Mouse (Mus musculus): ENCODE results near the gene Lmln.
"Not testable (repeated sequence)": the region's sequence is repeated elsewhere in the genome, so short reads cannot be mapped to it uniquely, and the experiment has no call there.

Gene Lmln

GRCm38 (mm10) chr16:33062024-33062681, at the start of gene Lmln:
Lmln (plus strand) TSS chr16:33062521.
- peak; percentile 86 for DNase-seq (ENCODE audit: low read depth, low spot score)

- no peak for DNase-seq (ENCODE audit: low read depth, low spot score)
Measured at GRCm38 (mm10) chr16:33013801-33014200, 48.5 kb upstream of the Lmln start.

GRCm38 (mm10) chr16:33014921-33015320, 47.4 kb upstream of the Lmln start:
- DNase-seq (ENCODE audit: low read depth, low spot score), result no peak

GRCm38 (mm10) chr16:33015396-33015907, 46.9 kb upstream of the Lmln start:
- no peak for DNase-seq (ENCODE audit: low read depth, low spot score)

- no peak for DNase-seq (ENCODE audit: low read depth, low spot score)
Measured at GRCm38 (mm10) chr16:33015986-33016385, 46.3 kb upstream of the Lmln start.

GRCm38 (mm10) chr16:33017677-33018349, 44.5 kb upstream of the Lmln start:
- DNase-seq (ENCODE audit: low read depth, low spot score), result peak; percentile 44

GRCm38 (mm10) chr16:33019117-33019770, 43.1 kb upstream of the Lmln start:
- DNase-seq (ENCODE audit: low read depth, low spot score), result no peak

GRCm38 (mm10) chr16:33021381-33021780, 40.9 kb upstream of the Lmln start:
- DNase-seq (ENCODE audit: low read depth, low spot score), result no peak

- DNase-seq (ENCODE audit: low read depth, low spot score), result no peak
Measured at GRCm38 (mm10) chr16:33023750-33024149, 38.6 kb upstream of the Lmln start.

- no peak for DNase-seq (ENCODE audit: low read depth, low spot score)
Measured at GRCm38 (mm10) chr16:33024456-33025104, 37.7 kb upstream of the Lmln start.

- DNase-seq (ENCODE audit: low read depth, low spot score), result no peak
Measured at GRCm38 (mm10) chr16:33026357-33026756, 36.0 kb upstream of the Lmln start.

GRCm38 (mm10) chr16:33036006-33036405, 26.3 kb upstream of the Lmln start:
- DNase-seq (ENCODE audit: low read depth, low spot score), result no peak

- no peak for DNase-seq (ENCODE audit: low read depth, low spot score)
Measured at GRCm38 (mm10) chr16:33042682-33043081, 19.6 kb upstream of the Lmln start.

- DNase-seq (ENCODE audit: low read depth, low spot score), result no peak
Measured at GRCm38 (mm10) chr16:33043268-33043667, 19.1 kb upstream of the Lmln start.

GRCm38 (mm10) chr16:33048004-33048403, 14.3 kb upstream of the Lmln start:
- DNase-seq (ENCODE audit: low read depth, low spot score), result no peak

GRCm38 (mm10) chr16:33048686-33049085, 13.6 kb upstream of the Lmln start:
- DNase-seq (ENCODE audit: low read depth, low spot score), result no peak

- DNase-seq (ENCODE audit: low read depth, low spot score), result no peak
Measured at GRCm38 (mm10) chr16:33049809-33050208, 12.5 kb upstream of the Lmln start.

GRCm38 (mm10) chr16:33053141-33053540, 9.2 kb upstream of the Lmln start:
- DNase-seq (ENCODE audit: low read depth, low spot score), result no peak

- DNase-seq (ENCODE audit: low read depth, low spot score), result not testable (repeated sequence)
Measured at GRCm38 (mm10) chr16:33054927-33055326, 7.4 kb upstream of the Lmln start.

- DNase-seq (ENCODE audit: low read depth, low spot score), result no peak
Measured at GRCm38 (mm10) chr16:33055655-33056054, 6.7 kb upstream of the Lmln start.

GRCm38 (mm10) chr16:33056095-33056785, 6.1 kb upstream of the Lmln start, which contains the start of the genes Iqcg and Rpl35a:
Iqcg (minus strand) TSS chr16:33056218.
Rpl35a (plus strand) TSS chr16:33056453.
- DNase-seq (ENCODE audit: low read depth, low spot score), result peak; percentile 91

Data from telencephalon, adult 2 months (tissue).